Mouse (Mus musculus): ENCODE measurements around the gene Hnrnpa3. TPM values are rescaled to one million over a fixed set of nuclear protein-coding genes. Genes with fewer than 3 reads are reported as not detected.

The Hnrnpa3 gene
- polyA plus RNA-seq, 1 experiment from 2014 or later = 310 TPM

- 46% methylated on average over 2 of the region's 2 CpGs for WGBS
- peak overlapping the region; percentile 98 for H3K4me3 ChIP-seq (ENCODE audit: low read depth, low read length)
- H3K27ac ChIP-seq (ENCODE audit: low read depth, low read length) = no peak overlapping the region
- no peaks in the 10 kb centered on the region for H3K9me3 ChIP-seq (ENCODE audit: control insufficient read depth, low read length)
- H3K27me3 ChIP-seq (ENCODE audit: control insufficient read depth, insufficient read depth, low read length) = no peaks in the 10 kb centered on the region
- peak overlapping the region; percentile 70 for H3K4me2 ChIP-seq
- H3K9ac ChIP-seq (ENCODE audit: low read length) = peak overlapping the region; percentile 100; the same call in 1 of the 2 replicates
- H3K4me1 ChIP-seq (ENCODE audit: control insufficient read depth, insufficient read depth, low read length) = peaks cover 13% of the 10 kb centered on the region; the same call in 1 of the 2 replicates
- DNase-seq (ENCODE audit: low spot score, missing footprints) = peak; percentile 82
- ATAC-seq (ENCODE audit: low FRiP score) = no peak
- peaks cover 13% of the 10 kb centered on the region for H3K36me3 ChIP-seq (ENCODE audit: control insufficient read depth, insufficient read depth, low read length)
Measured at GRCm38 (mm10) chr2:75661106-75661505, 2.0 kb downstream of the Hnrnpa3 start.

GRCm38 (mm10) chr2:75669491-75670445 is 10.7 kb downstream of the Hnrnpa3 start:
- Histone ChIP-seq H3K36me3 (ENCODE audit: control insufficient read depth, insufficient read depth, low read length) (no peaks in the 10 kb centered on the region), H3K4me1 (ENCODE audit: control insufficient read depth, insufficient read depth, low read length) (no peaks in the 10 kb centered on the region), H3K27me3 (ENCODE audit: control insufficient read depth, insufficient read depth, low read length) (no peaks in the 10 kb centered on the region), H3K9me3 (ENCODE audit: control insufficient read depth, low read length) (no peaks in the 10 kb centered on the region), H3K9ac (ENCODE audit: low read length) (no peak overlapping the region), H3K4me3 (ENCODE audit: low read depth, low read length) (no peak overlapping the region), H3K4me2 (no peak overlapping the region), H3K27ac (ENCODE audit: low read depth, low read length) (no peak overlapping the region)
- DNase-seq (ENCODE audit: low spot score, missing footprints) (peak; percentile 93), ATAC-seq (ENCODE audit: low FRiP score) (peak; percentile 41; the same call in 1 of the 2 replicates)
- WGBS = 46% methylated on average over 14 of the region's 14 CpGs

GRCm38 (mm10) chr2:75670446-75671336 is 11.6 kb downstream of the Hnrnpa3 start:
- peak; percentile 88 for DNase-seq (ENCODE audit: low spot score, missing footprints)
- Histone ChIP-seq H3K9ac (ENCODE audit: low read length) (no peak overlapping the region), H3K27ac (ENCODE audit: low read depth, low read length) (no peak overlapping the region), H3K4me2 (no peak overlapping the region), H3K9me3 (ENCODE audit: control insufficient read depth, low read length) (no peaks in the 10 kb centered on the region), H3K27me3 (ENCODE audit: control insufficient read depth, insufficient read depth, low read length) (no peaks in the 10 kb centered on the region), H3K4me3 (ENCODE audit: low read depth, low read length) (no peak overlapping the region), H3K4me1 (ENCODE audit: control insufficient read depth, insufficient read depth, low read length) (no peaks in the 10 kb centered on the region), H3K36me3 (ENCODE audit: control insufficient read depth, insufficient read depth, low read length) (no peaks in the 10 kb centered on the region)
- no peak for ATAC-seq (ENCODE audit: low FRiP score)
- WGBS = 86% methylated on average over 6 of the region's 6 CpGs

GRCm38 (mm10) chr2:75671337-75671660 is 12.2 kb downstream of the Hnrnpa3 start:
- ATAC-seq (ENCODE audit: low FRiP score) = no peak
- no peaks in the 10 kb centered on the region for H3K27me3 ChIP-seq (ENCODE audit: control insufficient read depth, insufficient read depth, low read length)
- no peak overlapping the region for H3K4me3 ChIP-seq (ENCODE audit: low read depth, low read length)
- no peak overlapping the region for H3K4me2 ChIP-seq
- no peaks in the 10 kb centered on the region for H3K9me3 ChIP-seq (ENCODE audit: control insufficient read depth, low read length)
- H3K27ac ChIP-seq (ENCODE audit: low read depth, low read length) = no peak overlapping the region
- no peak overlapping the region for H3K9ac ChIP-seq (ENCODE audit: low read length)
- no peaks in the 10 kb centered on the region for H3K36me3 ChIP-seq (ENCODE audit: control insufficient read depth, insufficient read depth, low read length)
- peak; percentile 87 for DNase-seq (ENCODE audit: low spot score, missing footprints)
- WGBS = 98% methylated on average over 2 of the region's 2 CpGs
- no peaks in the 10 kb centered on the region for H3K4me1 ChIP-seq (ENCODE audit: control insufficient read depth, insufficient read depth, low read length)

- Histone ChIP-seq H3K4me2 (no peak overlapping the region), H3K4me3 (ENCODE audit: low read depth, low read length) (no peak overlapping the region), H3K9me3 (ENCODE audit: control insufficient read depth, low read length) (no peaks in the 10 kb centered on the region), H3K27ac (ENCODE audit: low read depth, low read length) (no peak overlapping the region), H3K4me1 (ENCODE audit: control insufficient read depth, insufficient read depth, low read length) (no peaks in the 10 kb centered on the region), H3K27me3 (ENCODE audit: control insufficient read depth, insufficient read depth, low read length) (no peaks in the 10 kb centered on the region), H3K9ac (ENCODE audit: low read length) (no peak overlapping the region), H3K36me3 (ENCODE audit: control insufficient read depth, insufficient read depth, low read length) (no peaks in the 10 kb centered on the region)
- DNase-seq (ENCODE audit: low spot score, missing footprints) (no peak), ATAC-seq (ENCODE audit: low FRiP score) (no peak)
- 83% methylated on average over 3 of the region's 3 CpGs for WGBS
Measured at GRCm38 (mm10) chr2:75672561-75672960, 13.5 kb downstream of the Hnrnpa3 start.

GRCm38 (mm10) chr2:75676567-75676966 is 17.5 kb downstream of the Hnrnpa3 start:
- Histone ChIP-seq H3K4me1 (ENCODE audit: control insufficient read depth, insufficient read depth, low read length) (no peaks in the 10 kb centered on the region), H3K9me3 (ENCODE audit: control insufficient read depth, low read length) (no peaks in the 10 kb centered on the region), H3K27ac (ENCODE audit: low read depth, low read length) (no peak overlapping the region), H3K4me2 (no peak overlapping the region), H3K27me3 (ENCODE audit: control insufficient read depth, insufficient read depth, low read length) (no peaks in the 10 kb centered on the region), H3K36me3 (ENCODE audit: control insufficient read depth, insufficient read depth, low read length) (no peaks in the 10 kb centered on the region), H3K4me3 (ENCODE audit: low read depth, low read length) (no peak overlapping the region), H3K9ac (ENCODE audit: low read length) (no peak overlapping the region)
- WGBS = 80% methylated on average over 14 of the region's 14 CpGs
- no peak for DNase-seq (ENCODE audit: low spot score, missing footprints)
- no peak for ATAC-seq (ENCODE audit: low FRiP score)

- Histone ChIP-seq H3K36me3 (ENCODE audit: control insufficient read depth, insufficient read depth, low read length) (no peaks in the 10 kb centered on the region), H3K4me3 (ENCODE audit: low read depth, low read length) (no peak overlapping the region), H3K27me3 (ENCODE audit: control insufficient read depth, insufficient read depth, low read length) (no peaks in the 10 kb centered on the region), H3K27ac (ENCODE audit: low read depth, low read length) (no peak overlapping the region), H3K9ac (ENCODE audit: low read length) (no peak overlapping the region), H3K4me2 (no peak overlapping the region), H3K4me1 (ENCODE audit: control insufficient read depth, insufficient read depth, low read length) (no peaks in the 10 kb centered on the region), H3K9me3 (ENCODE audit: control insufficient read depth, low read length) (no peaks in the 10 kb centered on the region)
- WGBS = 90% methylated on average over 8 of the region's 8 CpGs
- ATAC-seq (ENCODE audit: low FRiP score) (no peak), DNase-seq (ENCODE audit: low spot score, missing footprints) (no peak)
Measured at GRCm38 (mm10) chr2:75679947-75680346, 20.9 kb downstream of the Hnrnpa3 start.

- 85% methylated on average over 7 of the region's 7 CpGs for WGBS
- ATAC-seq (ENCODE audit: low FRiP score) (no peak), DNase-seq (ENCODE audit: low spot score, missing footprints) (no peak)
- Histone ChIP-seq H3K36me3 (ENCODE audit: control insufficient read depth, insufficient read depth, low read length) (no peaks in the 10 kb centered on the region), H3K27ac (ENCODE audit: low read depth, low read length) (no peak overlapping the region), H3K9me3 (ENCODE audit: control insufficient read depth, low read length) (no peaks in the 10 kb centered on the region), H3K27me3 (ENCODE audit: control insufficient read depth, insufficient read depth, low read length) (no peaks in the 10 kb centered on the region), H3K9ac (ENCODE audit: low read length) (no peak overlapping the region), H3K4me2 (no peak overlapping the region), H3K4me3 (ENCODE audit: low read depth, low read length) (no peak overlapping the region), H3K4me1 (ENCODE audit: control insufficient read depth, insufficient read depth, low read length) (no peaks in the 10 kb centered on the region)
Measured at GRCm38 (mm10) chr2:75681439-75681838, 22.4 kb downstream of the Hnrnpa3 start.
